Mouse (Mus musculus): ENCODE measurements around the gene Zfhx3. TPM values are rescaled to one million over a fixed set of nuclear protein-coding genes. Genes with fewer than 3 reads are reported as not detected.

Zfhx3 gene
- polyA plus RNA-seq, 1 experiment from 2014 or later = 60.2 TPM

- no peak overlapping the region for H3K9ac ChIP-seq
- no peaks in the 10 kb centered on the region for H3K9me3 ChIP-seq
- no peak for ATAC-seq (replicated peaks)
- peaks cover 15% of the 10 kb centered on the region for H3K4me1 ChIP-seq
- WGBS = 80% methylated on average over 3 of the region's 3 CpGs
- H3K27me3 ChIP-seq (replicated peaks) = no peaks in the 10 kb centered on the region
- no peak overlapping the region for H3K4me2 ChIP-seq
- no peak overlapping the region for H3K4me3 ChIP-seq
- no peaks in the 10 kb centered on the region for H3K36me3 ChIP-seq (replicated peaks)
- H3K27ac ChIP-seq = no peak overlapping the region
Observed at GRCm38 (mm10) chr8:108582251-108582650, 639.8 kb downstream of the Zfhx3 start.

- no peak overlapping the region for H3K4me2 ChIP-seq
- no peaks in the 10 kb centered on the region for H3K27me3 ChIP-seq (replicated peaks)
- no peak overlapping the region for H3K9ac ChIP-seq
- H3K27ac ChIP-seq = no peak overlapping the region
- WGBS = 92% methylated on average over 4 of the region's 4 CpGs
- H3K36me3 ChIP-seq (replicated peaks) = no peaks in the 10 kb centered on the region
- H3K9me3 ChIP-seq = no peaks in the 10 kb centered on the region
- no peak for ATAC-seq (replicated peaks)
- peaks cover 7% of the 10 kb centered on the region; the same call in 1 of the 2 replicates for H3K4me1 ChIP-seq
- H3K4me3 ChIP-seq = no peak overlapping the region
Observed at GRCm38 (mm10) chr8:108583261-108583660, 640.8 kb downstream of the Zfhx3 start.

GRCm38 (mm10) chr8:108583867-108584661 lies 641.6 kb downstream of the Zfhx3 start:
- no peaks in the 10 kb centered on the region for H3K4me1 ChIP-seq
- H3K9ac ChIP-seq = no peak overlapping the region
- no peak for ATAC-seq (replicated peaks)
- H3K4me2 ChIP-seq = no peak overlapping the region
- no peak overlapping the region for H3K27ac ChIP-seq
- WGBS = 90% methylated on average over 9 of the region's 9 CpGs
- H3K36me3 ChIP-seq (replicated peaks) = no peaks in the 10 kb centered on the region
- no peaks in the 10 kb centered on the region for H3K27me3 ChIP-seq (replicated peaks)
- no peak overlapping the region for H3K4me3 ChIP-seq
- no peaks in the 10 kb centered on the region for H3K9me3 ChIP-seq

- H3K9me3 ChIP-seq = no peaks in the 10 kb centered on the region
- ATAC-seq (replicated peaks) = no peak
- WGBS = 87% methylated on average over 4 of the region's 4 CpGs
- H3K36me3 ChIP-seq (replicated peaks) = no peaks in the 10 kb centered on the region
- no peaks in the 10 kb centered on the region for H3K4me1 ChIP-seq
- no peak overlapping the region for H3K4me2 ChIP-seq
- H3K27me3 ChIP-seq (replicated peaks) = no peaks in the 10 kb centered on the region
- H3K27ac ChIP-seq = no peak overlapping the region
- no peak overlapping the region for H3K9ac ChIP-seq
- H3K4me3 ChIP-seq = no peak overlapping the region
Observed at GRCm38 (mm10) chr8:108584662-108584978, 642.2 kb downstream of the Zfhx3 start.

- no peak overlapping the region for H3K9ac ChIP-seq
- no peak for ATAC-seq (replicated peaks)
- no peaks in the 10 kb centered on the region for H3K36me3 ChIP-seq (replicated peaks)
- WGBS = 90% methylated on average over 7 of the region's 7 CpGs
- H3K4me3 ChIP-seq = no peak overlapping the region
- peaks cover 15% of the 10 kb centered on the region for H3K4me1 ChIP-seq
- H3K9me3 ChIP-seq = no peaks in the 10 kb centered on the region
- no peak overlapping the region for H3K4me2 ChIP-seq
- H3K27me3 ChIP-seq (replicated peaks) = no peaks in the 10 kb centered on the region
- H3K27ac ChIP-seq = no peak overlapping the region
Observed at GRCm38 (mm10) chr8:108591037-108591436, 648.6 kb downstream of the Zfhx3 start.

- Histone ChIP-seq H3K27me3 (replicated peaks) (no peaks in the 10 kb centered on the region), H3K9me3 (no peaks in the 10 kb centered on the region), H3K27ac (no peak overlapping the region), H3K4me1 (peaks cover 15% of the 10 kb centered on the region), H3K4me3 (no peak overlapping the region), H3K36me3 (replicated peaks) (no peaks in the 10 kb centered on the region), H3K4me2 (no peak overlapping the region), H3K9ac (no peak overlapping the region)
- no peak for ATAC-seq (replicated peaks)
- WGBS = 96% methylated on average over 11 of the region's 11 CpGs
Observed at GRCm38 (mm10) chr8:108592028-108592724, 649.7 kb downstream of the Zfhx3 start.

GRCm38 (mm10) chr8:108592990-108593589 lies 650.6 kb downstream of the Zfhx3 start:
- H3K27ac ChIP-seq = no peak overlapping the region
- H3K9me3 ChIP-seq = no peaks in the 10 kb centered on the region
- no peak overlapping the region for H3K4me2 ChIP-seq
- H3K9ac ChIP-seq = no peak overlapping the region
- H3K4me3 ChIP-seq = no peak overlapping the region
- no peak for ATAC-seq (replicated peaks)
- no peaks in the 10 kb centered on the region for H3K36me3 ChIP-seq (replicated peaks)
- H3K27me3 ChIP-seq (replicated peaks) = no peaks in the 10 kb centered on the region
- WGBS = 63% methylated on average over 13 of the region's 13 CpGs
- peaks cover 15% of the 10 kb centered on the region for H3K4me1 ChIP-seq

- no peak overlapping the region for H3K9ac ChIP-seq
- no peak overlapping the region for H3K27ac ChIP-seq
- no peaks in the 10 kb centered on the region for H3K27me3 ChIP-seq (replicated peaks)
- no peaks in the 10 kb centered on the region for H3K36me3 ChIP-seq (replicated peaks)
- peaks cover 15% of the 10 kb centered on the region for H3K4me1 ChIP-seq
- H3K4me3 ChIP-seq = no peak overlapping the region
- no peak overlapping the region for H3K4me2 ChIP-seq
- no peak for ATAC-seq (replicated peaks)
- 63% methylated on average over 9 of the region's 9 CpGs for WGBS
- no peaks in the 10 kb centered on the region for H3K9me3 ChIP-seq
Observed at GRCm38 (mm10) chr8:108593891-108594290, 651.4 kb downstream of the Zfhx3 start.

GRCm38 (mm10) chr8:108594361-108595060 lies 652.1 kb downstream of the Zfhx3 start:
- Histone ChIP-seq H3K4me3 (no peak overlapping the region), H3K27me3 (replicated peaks) (no peaks in the 10 kb centered on the region), H3K27ac (no peak overlapping the region), H3K4me1 (peaks cover 15% of the 10 kb centered on the region), H3K9ac (no peak overlapping the region), H3K9me3 (no peaks in the 10 kb centered on the region), H3K36me3 (replicated peaks) (no peaks in the 10 kb centered on the region), H3K4me2 (no peak overlapping the region)
- no peak for ATAC-seq (replicated peaks)
- WGBS = 48% methylated on average over 9 of the region's 9 CpGs

- no peak overlapping the region for H3K4me2 ChIP-seq
- H3K9ac ChIP-seq = no peak overlapping the region
- H3K36me3 ChIP-seq (replicated peaks) = no peaks in the 10 kb centered on the region
- 57% methylated on average over 9 of the region's 9 CpGs for WGBS
- no peak overlapping the region for H3K27ac ChIP-seq
- H3K4me3 ChIP-seq = no peak overlapping the region
- no peaks in the 10 kb centered on the region for H3K27me3 ChIP-seq (replicated peaks)
- no peaks in the 10 kb centered on the region for H3K9me3 ChIP-seq
- peaks cover 15% of the 10 kb centered on the region for H3K4me1 ChIP-seq
- ATAC-seq (replicated peaks) = no peak
Observed at GRCm38 (mm10) chr8:108595061-108595419, 652.6 kb downstream of the Zfhx3 start.

GRCm38 (mm10) chr8:108595721-108596495 lies 653.5 kb downstream of the Zfhx3 start:
- Histone ChIP-seq H3K4me1 (peaks cover 15% of the 10 kb centered on the region), H3K9ac (no peak overlapping the region), H3K4me3 (no peak overlapping the region), H3K27me3 (replicated peaks) (no peaks in the 10 kb centered on the region), H3K36me3 (replicated peaks) (no peaks in the 10 kb centered on the region), H3K27ac (no peak overlapping the region), H3K9me3 (no peaks in the 10 kb centered on the region), H3K4me2 (no peak overlapping the region)
- ATAC-seq (replicated peaks) = no peak
- 87% methylated on average over 19 of the region's 19 CpGs for WGBS

GRCm38 (mm10) chr8:108599003-108599402 lies 656.6 kb downstream of the Zfhx3 start:
- H3K4me3 ChIP-seq = no peak overlapping the region
- H3K9ac ChIP-seq = no peak overlapping the region
- H3K4me1 ChIP-seq = peaks cover 8% of the 10 kb centered on the region
- no peaks in the 10 kb centered on the region for H3K27me3 ChIP-seq (replicated peaks)
- H3K9me3 ChIP-seq = no peaks in the 10 kb centered on the region
- H3K4me2 ChIP-seq = no peak overlapping the region
- H3K36me3 ChIP-seq (replicated peaks) = no peaks in the 10 kb centered on the region
- 79% methylated on average over 8 of the region's 8 CpGs for WGBS
- no peak overlapping the region for H3K27ac ChIP-seq
- no peak for ATAC-seq (replicated peaks)

Measured in midbrain, embryonic 15.5 days (tissue).